ENCODE assay signal across 13 mouse cellular contexts in the genomic region with DNA sequence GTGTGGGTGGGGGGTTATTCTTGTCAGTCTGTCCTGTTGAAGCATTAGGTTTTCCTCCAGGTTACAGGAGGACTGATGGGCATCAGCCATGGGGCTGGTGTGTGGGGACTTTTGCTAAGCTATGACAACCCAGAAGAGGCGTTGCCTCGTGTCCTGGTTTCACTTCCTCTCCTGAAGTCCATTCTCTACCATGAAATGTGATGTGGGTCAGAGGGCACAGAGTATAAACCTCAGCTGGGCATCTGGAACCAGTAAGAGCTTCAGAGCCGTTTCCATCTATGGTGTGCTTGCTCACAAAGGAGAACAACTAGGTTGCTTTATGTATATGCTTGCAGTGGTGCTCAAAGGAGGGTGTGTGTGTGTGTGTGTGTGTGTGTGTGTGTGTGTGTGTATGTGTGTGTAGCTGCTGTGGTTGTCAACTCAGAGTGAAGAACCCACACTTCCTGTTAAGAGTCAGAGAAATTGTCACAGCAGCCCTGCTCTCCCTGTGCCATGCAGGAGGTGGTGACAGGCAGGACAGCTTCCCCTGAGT. TPM values are rescaled to one million over a fixed set of nuclear protein-coding genes. Genes with fewer than 3 reads are reported as not detected.
A peak's percentile ranks its signal among the peaks of the same experiment; 100 is the strongest.
DNase-seq lines count a peak whose midpoint lies in the region; ATAC-seq and TF ChIP-seq lines count a peak whose summit lies in the region.
"Had no signal": no experiment of that assay in that cellular context is flagged by ENCODE, and none has a peak within 500 bp of the region (broad histone marks: within the 10 kb centered on the region; RNA-seq: fewer than 3 reads in every experiment).

No protein-coding gene starts in this region.

- H3K27ac ChIP-seq in CH12.LX (ENCODE audit: insufficient read depth, low read depth), result peak overlapping the region; percentile 96
- no peak overlapping the region for H3K27ac ChIP-seq in lung, embryonic 14.5 days (ENCODE audit: low read depth)
- H3K27ac ChIP-seq in spleen, adult 2 months (ENCODE audit: insufficient read depth, low read length), result peak overlapping the region; percentile 88
- no peak overlapping the region for H3K27ac ChIP-seq in hindbrain, postnatal 0 days
- H3K27ac ChIP-seq in hindbrain, embryonic 14.5 days, result no peak overlapping the region
- H3K27ac ChIP-seq: heart, embryonic 13.5 days; kidney, postnatal 0 days; limb, embryonic 12.5 days; neural tube, embryonic 13.5 days had no signal

- peak; percentile 95 for TF ChIP-seq EP300 in CH12.LX (IDR thresholded peaks at IDR 0.05; ENCODE audit: low read length)

- TF ChIP-seq POLR2A in CH12.LX (IDR thresholded peaks at IDR 0.05; ENCODE audit: low read depth, low read length), result peak; percentile 38; the same call in 1 of the 2 replicates
- peak; percentile 15; the same call in 1 of the 2 replicates for TF ChIP-seq POLR2A in spleen, adult 2 months (IDR thresholded peaks at IDR 0.05; ENCODE audit: low read depth, low read length)

- no peaks in the 10 kb centered on the region for H3K79me2 ChIP-seq in CH12.LX (replicated peaks; ENCODE audit: control insufficient read depth, extremely low read depth, insufficient read depth, poor library complexity, severe bottlenecking)

- dilution Hi-C loops in CH12.LX (cut with MboI; ENCODE audit: extremely low pct_ligation_motif_present, extremely low pct_unique_long_range_greater_than_20kb, low sequenced_read_pairs), result no loop called here

- H3K4me2 ChIP-seq in CH12.LX (ENCODE audit: insufficient read depth, low read depth, poor library complexity, severe bottlenecking), result peak overlapping the region; percentile 52
- H3K4me2 ChIP-seq in lung, embryonic 14.5 days, result no peak overlapping the region
- H3K4me2 ChIP-seq in hindbrain, postnatal 0 days (ENCODE audit: low read depth, low read length), result no peak overlapping the region
- H3K4me2 ChIP-seq in hindbrain, embryonic 14.5 days (replicated peaks), result no peak overlapping the region
- H3K4me2 ChIP-seq: heart, embryonic 13.5 days; limb, embryonic 12.5 days; neural tube, embryonic 13.5 days had no signal

- DNase-seq in A20 (ENCODE audit: low read depth, low spot score), result peak; percentile 96
- DNase-seq in CH12.LX (ENCODE audit: extremely low read depth), result peak; percentile 94
- peak; percentile 16 for DNase-seq in lung, embryonic 14.5 days
- DNase-seq in spleen, adult 2 months (ENCODE audit: low read depth in 1 of 2, low spot score in 2 of 2), result peak; percentile 69 to 88
- no peak for DNase-seq in Muller cell, postnatal 12 days (ENCODE audit: inconsistent ontology term)
- DNase-seq in hindbrain, postnatal 0 days (ENCODE audit: low spot score), result no peak
- DNase-seq in hindbrain, embryonic 14.5 days (ENCODE audit: low spot score), result no peak
- DNase-seq: cerebellum, postnatal 10 days had no signal

- H3K9me3 ChIP-seq in CH12.LX (replicated peaks; ENCODE audit: low read length), result peaks cover 6% of the 10 kb centered on the region
- H3K9me3 ChIP-seq in lung, embryonic 14.5 days (ENCODE audit: low read depth, low read length), result no peaks in the 10 kb centered on the region
- no peaks in the 10 kb centered on the region for H3K9me3 ChIP-seq in hindbrain, postnatal 0 days (ENCODE audit: low read length)
- no peaks in the 10 kb centered on the region for H3K9me3 ChIP-seq in hindbrain, embryonic 14.5 days (ENCODE audit: control insufficient read depth, low read length)
- H3K9me3 ChIP-seq: heart, embryonic 13.5 days; neural tube, embryonic 13.5 days had no signal

- ATAC-seq in lung, embryonic 14.5 days (ENCODE audit: insufficient read depth), result no peak
- ATAC-seq in hindbrain, postnatal 0 days, result no peak
- ATAC-seq in hindbrain, embryonic 14.5 days (ENCODE audit: low FRiP score), result no peak

- 57% methylated on average over 3 of the region's 3 CpGs for WGBS in lung, embryonic 14.5 days
- 1% methylated on average over 3 of the region's 3 CpGs for WGBS in spleen, adult 2 months
- WGBS in hindbrain, postnatal 0 days, result 65% methylated on average over 3 of the region's 3 CpGs
- 80% methylated on average over 3 of the region's 3 CpGs for WGBS in hindbrain, embryonic 14.5 days

- no peak; the same call in 1 of the 2 replicates for TF ChIP-seq RAD21 in CH12.LX (IDR thresholded peaks at IDR 0.05; ENCODE audit: low read depth, low read length)

- no peak for TF ChIP-seq CTCF in CH12.LX (conservative IDR thresholded peaks at IDR 0.05 in 1 of 2, IDR thresholded peaks at IDR 0.05 in 1 of 2; ENCODE audit: low read depth in 2 of 2, low read length in 2 of 2)
- no peak for TF ChIP-seq CTCF in lung, embryonic 14.5 days (IDR thresholded peaks at IDR 0.05; ENCODE audit: low read depth)
- TF ChIP-seq CTCF in spleen, adult 2 months (IDR thresholded peaks at IDR 0.05; ENCODE audit: extremely low read depth, insufficient read depth, insufficient read length, insufficient replicate concordance), result no peak
- no peak for TF ChIP-seq CTCF in hindbrain, postnatal 0 days (IDR thresholded peaks at IDR 0.05; ENCODE audit: low read depth)

- no peaks in the 10 kb centered on the region for H3K36me3 ChIP-seq in CH12.LX (replicated peaks in 1 of 2; ENCODE audit: control insufficient read depth in 1 of 2, insufficient read depth in 1 of 2, low read length in 1 of 2)
- no peaks in the 10 kb centered on the region for H3K36me3 ChIP-seq in lung, embryonic 14.5 days (ENCODE audit: insufficient read depth)
- no peaks in the 10 kb centered on the region for H3K36me3 ChIP-seq in spleen, adult 2 months (ENCODE audit: control insufficient read depth, insufficient read depth, low read length)
- no peaks in the 10 kb centered on the region for H3K36me3 ChIP-seq in hindbrain, postnatal 0 days (ENCODE audit: insufficient read depth, low read length)
- no peaks in the 10 kb centered on the region for H3K36me3 ChIP-seq in hindbrain, embryonic 14.5 days (replicated peaks; ENCODE audit: control insufficient read depth, insufficient read depth)
- H3K36me3 ChIP-seq: heart, embryonic 13.5 days; limb, embryonic 12.5 days; neural tube, embryonic 13.5 days had no signal

- in situ Hi-C loops in CH12.LX (cut with MboI; ENCODE audit: low pct_ligation_motif_present, low pct_unique_long_range_greater_than_20kb, low sequenced_read_pairs), result loop anchor here (5.0 kb wide), 1 partner anchor 42 kb away; no protein-coding TSS in a partner anchor

- peak overlapping the region; percentile 42; the same call in 1 of the 2 replicates for H3K9ac ChIP-seq in CH12.LX (ENCODE audit: insufficient read depth, low read depth)
- H3K9ac ChIP-seq in lung, embryonic 14.5 days, result no peak overlapping the region
- H3K9ac ChIP-seq in hindbrain, postnatal 0 days (replicated peaks; ENCODE audit: low read length), result no peak overlapping the region
- H3K9ac ChIP-seq in hindbrain, embryonic 14.5 days, result no peak overlapping the region
- H3K9ac ChIP-seq: heart, embryonic 13.5 days; limb, embryonic 12.5 days; neural tube, embryonic 13.5 days had no signal

- peak overlapping the region in 1 of 3 experiments; percentile 12 for H3K4me3 ChIP-seq in CH12.LX (replicated peaks in 1 of 3; ENCODE audit: low read depth in 2 of 3, low read length in 2 of 3, poor library complexity in 1 of 3)
- no peak overlapping the region for H3K4me3 ChIP-seq in lung, embryonic 14.5 days (ENCODE audit: low read depth, low read length)
- H3K4me3 ChIP-seq in spleen, adult 2 months (ENCODE audit: extremely low read depth, insufficient read depth, insufficient read length), result no peak overlapping the region
- no peak overlapping the region for H3K4me3 ChIP-seq in hindbrain, postnatal 0 days (ENCODE audit: low read length)
- H3K4me3 ChIP-seq in hindbrain, embryonic 14.5 days (replicated peaks; ENCODE audit: low read length), result no peak overlapping the region
- H3K4me3 ChIP-seq: erythroblast, embryonic 14.5 days; heart, embryonic 13.5 days; limb, embryonic 12.5 days; neural tube, embryonic 13.5 days had no signal

- no peaks in the 10 kb centered on the region for H3K27me3 ChIP-seq in CH12.LX (replicated peaks)
- no peaks in the 10 kb centered on the region for H3K27me3 ChIP-seq in lung, embryonic 14.5 days (ENCODE audit: insufficient read depth, low read length)
- H3K27me3 ChIP-seq in spleen, adult 2 months (ENCODE audit: control insufficient read depth, insufficient read depth, low read length), result no peaks in the 10 kb centered on the region
- no peaks in the 10 kb centered on the region for H3K27me3 ChIP-seq in hindbrain, postnatal 0 days (ENCODE audit: insufficient read depth, low read length)
- H3K27me3 ChIP-seq in hindbrain, embryonic 14.5 days (ENCODE audit: control insufficient read depth, insufficient read depth, low read length), result no peaks in the 10 kb centered on the region
- H3K27me3 ChIP-seq: heart, embryonic 13.5 days; limb, embryonic 12.5 days; neural tube, embryonic 13.5 days had no signal

- peaks cover 23 to 67% of the 10 kb centered on the region in 2 experiments for H3K4me1 ChIP-seq in CH12.LX (ENCODE audit: control insufficient read depth in 1 of 2, insufficient read depth in 2 of 2)
- no peaks in the 10 kb centered on the region for H3K4me1 ChIP-seq in lung, embryonic 14.5 days (ENCODE audit: insufficient read depth)
- H3K4me1 ChIP-seq in spleen, adult 2 months (ENCODE audit: control insufficient read depth, insufficient read depth, insufficient read length), result peaks cover 35% of the 10 kb centered on the region; the same call in 1 of the 2 replicates
- H3K4me1 ChIP-seq in hindbrain, postnatal 0 days (ENCODE audit: insufficient read depth, low read length), result no peaks in the 10 kb centered on the region
- no peaks in the 10 kb centered on the region for H3K4me1 ChIP-seq in hindbrain, embryonic 14.5 days (replicated peaks; ENCODE audit: control insufficient read depth, insufficient read depth, low read length)
- H3K4me1 ChIP-seq: heart, embryonic 13.5 days; limb, embryonic 12.5 days; neural tube, embryonic 13.5 days had no signal

RNA-seq across cellular contexts. Expression of a gene that starts 15.3 kb away (rescaled TPM):
- not detected in 2 replicates for total RNA-seq in CH12.LX (2012; rRNA removed)
- not detected in 2 replicates for total RNA-seq in CH12.LX (2014; rRNA removed)
- polyA plus RNA-seq in CH12.LX (2012; ENCODE audit: insufficient read length, low read depth), result not detected in 2 replicates
- polyA plus RNA-seq in lung, embryonic 14.5 days (2014; fragmentation: Nextera tagmentation; extraction: Ambion mirVana), result 0.12 TPM in 1 of 2 replicates, not detected in the other
- 0.11 and 0.14 TPM in 2 replicates for polyA plus RNA-seq in spleen, adult 2 months (2012; rRNA removed)
- 3.7 and 5.9 TPM in 2 replicates for total RNA-seq in hindbrain, postnatal 0 days (2014; rRNA removed)
- 0.81 and 1.2 TPM in 2 replicates for polyA plus RNA-seq in hindbrain, postnatal 0 days (2015; fragmentation: Nextera tagmentation; extraction: Ambion mirVana)
- polyA plus RNA-seq in hindbrain, embryonic 14.5 days (2014; fragmentation: Nextera tagmentation; extraction: Ambion mirVana), result 0.38 and 1.0 TPM in 2 replicates
- polyA plus RNA-seq: erythroblast, embryonic 14.5 days; heart, embryonic 13.5 days; limb, embryonic 12.5 days had no signal

RNA-seq across cellular contexts. Expression of a gene that starts 44.6 kb away (rescaled TPM):
- total RNA-seq in CH12.LX (2012; rRNA removed) (13.9 and 16.8 TPM in 2 replicates), CH12.LX (2014; rRNA removed) (7.2 and 7.9 TPM in 2 replicates)
- 33.8 and 37.1 TPM in 2 replicates for polyA plus RNA-seq in CH12.LX (2012; ENCODE audit: insufficient read length, low read depth)
- 20.9 and 21.8 TPM in 2 replicates for polyA plus RNA-seq in lung, embryonic 14.5 days (2014; fragmentation: Nextera tagmentation; extraction: Ambion mirVana)
- 55.8 and 61.8 TPM in 2 replicates for polyA plus RNA-seq in spleen, adult 2 months (2012; rRNA removed)
- total RNA-seq in hindbrain, postnatal 0 days (2014; rRNA removed), result 12.7 and 17.9 TPM in 2 replicates
- 7.0 and 7.8 TPM in 2 replicates for polyA plus RNA-seq in hindbrain, postnatal 0 days (2015; fragmentation: Nextera tagmentation; extraction: Ambion mirVana)
- polyA plus RNA-seq in hindbrain, embryonic 14.5 days (2014; fragmentation: Nextera tagmentation; extraction: Ambion mirVana), result 4.4 and 4.6 TPM in 2 replicates

RNA-seq across cellular contexts. Expression of a gene that starts 51.7 kb away (rescaled TPM):
- total RNA-seq in CH12.LX (2012; rRNA removed) (12.2 and 15.7 TPM in 2 replicates), CH12.LX (2014; rRNA removed) (11.2 and 13.3 TPM in 2 replicates)
- 12.3 and 14.5 TPM in 2 replicates for polyA plus RNA-seq in CH12.LX (2012; ENCODE audit: insufficient read length, low read depth)
- polyA plus RNA-seq in lung, embryonic 14.5 days (2014; fragmentation: Nextera tagmentation; extraction: Ambion mirVana), result 16.1 and 18.4 TPM in 2 replicates
- polyA plus RNA-seq in spleen, adult 2 months (2012; rRNA removed), result 4.3 and 6.4 TPM in 2 replicates
- 3.5 and 15.2 TPM in 2 replicates for total RNA-seq in hindbrain, postnatal 0 days (2014; rRNA removed)
- 2.4 and 2.9 TPM in 2 replicates for polyA plus RNA-seq in hindbrain, postnatal 0 days (2015; fragmentation: Nextera tagmentation; extraction: Ambion mirVana)
- 1.9 and 2.2 TPM in 2 replicates for polyA plus RNA-seq in hindbrain, embryonic 14.5 days (2014; fragmentation: Nextera tagmentation; extraction: Ambion mirVana)

Comparison
In these comparisons a context has a peak if more than half of its experiments do, and no peak if none do; other contexts are left out.
1. DNase-seq: peak in A20 (single experiment), CH12.LX (single experiment), lung, embryonic 14.5 days (single experiment) and spleen, adult 2 months (2 of 2); none in Muller cell, postnatal 12 days (single experiment), hindbrain, postnatal 0 days (single experiment) and hindbrain, embryonic 14.5 days (single experiment).
2. H3K27ac ChIP-seq: peak in CH12.LX (single experiment) and spleen, adult 2 months (single experiment); none in lung, embryonic 14.5 days (single experiment), hindbrain, postnatal 0 days (single experiment) and hindbrain, embryonic 14.5 days (single experiment).